Mouse (Mus musculus): ENCODE data around the gene Srd5a1.
"Not testable (repeated sequence)": the region's sequence is repeated elsewhere in the genome, so short reads cannot be mapped to it uniquely, and the experiment has no call there.

The Srd5a1 gene

DNA sequence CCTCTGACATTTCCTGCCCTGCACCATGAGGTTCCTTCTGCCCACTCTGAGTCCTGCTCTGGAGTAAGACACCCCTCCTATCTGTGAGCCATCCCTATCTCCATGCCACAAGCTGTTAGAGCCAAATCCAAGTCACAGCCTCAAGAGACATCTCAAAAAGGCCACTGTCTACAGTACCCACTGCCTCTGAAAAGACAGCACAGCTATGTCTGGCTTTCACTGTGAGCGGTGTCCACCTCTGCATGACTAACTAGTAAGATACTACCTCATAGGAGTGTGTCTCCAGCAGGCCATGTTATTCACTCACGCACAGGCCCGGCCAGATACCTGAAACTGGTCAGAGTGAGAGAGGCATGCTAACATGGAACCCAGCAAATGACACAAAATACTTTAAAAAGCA is 16.7 kb upstream of the Srd5a1 start:
- no peak for DNase-seq (ENCODE audit: extremely low read depth, low read depth, low spot score)

DNA sequence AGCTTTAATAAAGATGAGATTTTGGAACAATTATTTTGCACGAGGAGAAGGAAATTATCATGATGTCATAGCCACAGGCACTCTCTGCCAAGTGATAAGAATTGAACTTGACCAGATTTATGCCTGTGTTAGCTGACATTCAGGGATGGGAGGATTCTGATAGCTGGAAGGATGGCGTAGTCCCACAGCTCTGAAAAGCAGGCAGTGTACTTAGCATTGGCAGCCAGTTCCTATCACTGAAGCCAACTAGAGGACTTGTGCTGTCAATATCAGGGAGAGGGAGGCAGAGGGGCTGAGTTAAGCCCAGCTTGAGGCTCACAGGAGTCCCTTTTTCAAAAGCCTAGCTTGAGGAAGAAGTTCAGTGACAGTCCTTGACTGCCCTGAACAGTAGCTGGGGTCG is 13.3 kb upstream of the Srd5a1 start:
- no peak for DNase-seq (ENCODE audit: extremely low read depth, low read depth, low spot score)

DNA sequence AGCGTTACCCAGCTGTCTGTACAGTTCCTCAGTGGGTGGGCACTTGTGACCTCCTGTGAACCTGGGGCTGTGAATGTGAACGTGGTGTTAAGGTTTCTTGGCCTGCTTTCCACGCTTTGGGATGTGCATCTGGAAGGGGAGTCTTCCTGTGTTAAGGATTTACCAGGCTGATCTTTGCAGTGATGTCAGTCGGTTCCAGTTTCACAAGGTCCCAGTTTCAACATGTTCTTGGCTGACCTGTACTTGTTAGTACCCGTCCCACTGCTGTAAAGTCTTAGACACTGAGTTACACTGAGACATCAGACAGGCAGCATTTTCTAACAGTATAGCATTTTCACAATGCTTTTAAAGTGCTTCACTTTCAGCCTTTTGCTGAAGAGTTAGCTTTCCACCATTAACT is 12.6 kb upstream of the Srd5a1 start:
- peak; percentile 77 for DNase-seq (ENCODE audit: extremely low read depth, low read depth, low spot score)

DNA sequence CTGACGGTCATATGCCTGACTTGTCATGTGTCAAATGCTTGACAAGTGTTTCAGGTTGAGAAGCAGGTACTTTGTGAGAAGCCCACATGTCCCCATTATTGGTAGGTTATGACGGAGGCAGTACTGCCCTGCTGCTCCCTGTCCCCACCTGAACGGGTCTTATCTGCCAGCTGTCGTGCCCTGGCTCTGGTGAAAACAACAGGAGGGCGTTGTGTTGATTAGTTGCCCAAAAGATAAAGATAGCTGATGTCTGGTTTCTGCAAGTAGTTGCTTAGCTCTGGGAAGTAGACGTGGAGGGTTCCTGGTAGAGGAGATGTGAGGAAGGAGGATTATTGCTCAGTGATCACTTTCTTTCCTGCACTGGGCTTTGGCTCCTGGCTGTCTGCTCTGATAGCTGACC is 5.5 kb upstream of the Srd5a1 start:
- no peak for DNase-seq (ENCODE audit: extremely low read depth, low read depth, low spot score)

DNA sequence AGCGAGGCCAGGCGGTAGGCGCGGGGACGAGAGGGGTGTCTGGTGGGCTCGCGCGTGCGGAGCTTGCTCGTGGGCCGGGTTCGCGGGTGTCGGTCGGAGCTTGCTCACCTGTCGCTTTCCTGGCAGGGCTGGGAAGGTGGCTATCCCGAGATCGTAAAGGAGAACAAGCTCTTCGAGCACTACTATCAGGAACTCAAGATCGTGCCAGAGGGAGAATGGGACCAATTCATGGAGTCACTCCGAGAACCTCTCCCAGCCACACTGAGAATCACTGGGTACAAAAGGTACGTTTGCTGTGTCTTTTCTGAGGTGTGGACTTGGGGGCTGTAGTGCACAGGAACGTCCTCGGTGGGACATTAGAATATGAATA is 918 bp upstream of the Srd5a1 start:
- no peak for DNase-seq (ENCODE audit: extremely low read depth, low read depth, low spot score)

DNA sequence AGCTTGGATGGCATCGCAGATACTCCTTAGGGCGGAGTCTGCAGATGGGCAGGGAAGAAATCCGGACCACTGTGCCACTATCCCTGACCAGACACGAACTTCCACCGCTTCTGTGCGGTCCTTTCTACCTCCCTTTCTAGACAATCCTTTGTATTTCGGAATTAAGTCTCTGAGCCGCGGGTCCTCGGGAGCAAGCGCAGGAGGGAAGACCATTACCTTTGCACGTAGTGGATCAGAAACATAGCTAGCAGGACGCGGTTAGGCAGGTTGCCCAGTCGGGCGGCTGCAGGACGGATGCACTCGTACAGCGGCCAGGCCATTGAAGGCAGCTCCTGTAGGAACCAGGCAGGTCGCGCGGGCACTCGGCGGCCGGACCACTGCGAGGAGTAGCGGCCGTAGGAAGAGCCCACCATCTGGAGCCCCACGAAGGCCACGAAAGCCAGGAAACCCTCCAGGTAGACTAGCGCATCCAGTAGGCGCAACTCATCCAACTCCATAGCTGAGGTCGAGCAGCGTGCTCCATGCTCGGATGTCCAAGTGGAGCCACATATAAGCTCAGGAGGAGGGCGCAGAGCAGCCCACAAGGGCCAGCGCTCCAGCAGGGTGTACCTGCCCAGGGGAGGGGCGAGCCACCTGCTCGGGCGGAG is 368 bp downstream of the Srd5a1 start:
- DNase-seq (ENCODE audit: extremely low read depth, low read depth, low spot score), result no peak

DNA sequence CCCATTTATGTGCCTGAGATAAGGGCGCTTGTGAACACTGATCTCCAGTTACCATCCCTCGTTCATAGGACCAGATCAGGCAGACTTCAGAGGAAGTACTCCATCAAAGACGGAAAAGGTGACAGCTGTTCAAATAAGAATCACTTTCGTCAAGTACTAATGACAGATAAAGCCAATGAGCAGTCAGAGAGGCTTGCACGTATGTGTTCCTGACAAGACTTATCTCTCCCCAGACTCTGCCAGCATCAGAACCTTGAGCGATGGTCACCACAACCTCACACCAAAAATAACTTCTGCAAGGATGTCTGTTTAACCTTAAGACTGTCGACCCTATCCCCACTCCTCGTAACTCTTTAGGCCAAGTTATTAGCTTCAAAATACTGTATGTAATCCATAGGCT is 2.5 kb downstream of the Srd5a1 start:
- no peak for DNase-seq (ENCODE audit: extremely low read depth, low read depth, low spot score)

DNA sequence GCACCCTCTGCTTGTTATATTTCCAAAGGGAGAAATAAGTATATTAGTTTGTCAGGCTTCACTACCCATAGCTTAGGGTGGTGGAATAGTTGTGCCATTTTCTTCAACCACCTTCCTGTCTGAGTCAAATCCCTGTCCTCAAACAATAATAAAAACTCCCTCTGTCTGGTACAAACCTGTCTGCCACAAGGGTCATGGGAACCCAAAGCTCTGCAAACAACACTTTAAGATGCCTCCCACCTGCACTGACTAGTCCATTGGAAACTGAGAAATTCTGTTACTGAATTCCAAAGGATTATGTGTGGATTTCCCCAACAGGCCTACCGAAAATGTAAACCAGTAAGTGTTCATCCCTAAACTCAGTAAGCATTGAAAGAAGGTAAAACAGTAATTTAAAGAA is 6.6 kb downstream of the Srd5a1 start:
- DNase-seq (ENCODE audit: extremely low read depth, low read depth, low spot score), result no peak

DNA sequence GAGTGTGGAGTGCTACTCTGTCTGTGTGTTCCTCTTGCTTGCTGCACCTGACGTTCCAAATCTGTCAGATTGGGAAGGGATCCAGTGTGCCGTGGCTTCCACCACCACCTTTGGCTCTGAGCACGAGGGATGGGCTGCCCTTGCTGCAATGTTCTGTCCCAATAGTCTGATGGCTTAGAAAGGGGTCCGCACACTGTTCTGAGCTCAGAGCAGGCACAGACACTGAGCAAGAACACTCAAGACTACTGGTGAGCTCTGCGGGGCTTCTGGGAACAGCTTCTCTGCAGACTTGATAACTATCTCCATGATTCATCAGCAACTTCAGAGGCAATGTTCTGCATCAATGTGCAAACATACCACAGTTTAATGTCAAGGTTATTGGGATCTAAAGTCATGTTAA is 9.9 kb downstream of the Srd5a1 start:
- DNase-seq (ENCODE audit: extremely low read depth, low read depth, low spot score), result no peak

DNA sequence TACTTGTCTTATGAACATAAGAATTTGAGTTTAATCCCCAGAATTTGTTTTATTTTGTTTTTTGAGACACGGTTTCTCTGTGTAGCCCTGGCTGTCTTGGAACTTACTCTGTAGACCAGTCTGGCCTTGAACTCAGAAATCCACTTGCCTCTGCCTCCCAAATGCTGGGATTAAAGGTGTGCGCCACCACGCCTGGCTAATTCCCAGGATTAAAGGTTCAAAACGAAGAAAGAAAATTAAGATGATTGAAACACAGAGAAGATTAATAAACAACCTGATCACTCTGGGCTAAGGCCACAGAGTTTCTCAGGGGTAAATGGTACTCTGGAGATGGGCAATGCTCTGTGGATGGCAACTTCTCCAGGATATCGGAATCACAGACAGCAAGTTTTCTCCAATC is 10.4 kb downstream of the Srd5a1 start:
- not testable (repeated sequence) for DNase-seq (ENCODE audit: extremely low read depth, low read depth, low spot score)

DNA sequence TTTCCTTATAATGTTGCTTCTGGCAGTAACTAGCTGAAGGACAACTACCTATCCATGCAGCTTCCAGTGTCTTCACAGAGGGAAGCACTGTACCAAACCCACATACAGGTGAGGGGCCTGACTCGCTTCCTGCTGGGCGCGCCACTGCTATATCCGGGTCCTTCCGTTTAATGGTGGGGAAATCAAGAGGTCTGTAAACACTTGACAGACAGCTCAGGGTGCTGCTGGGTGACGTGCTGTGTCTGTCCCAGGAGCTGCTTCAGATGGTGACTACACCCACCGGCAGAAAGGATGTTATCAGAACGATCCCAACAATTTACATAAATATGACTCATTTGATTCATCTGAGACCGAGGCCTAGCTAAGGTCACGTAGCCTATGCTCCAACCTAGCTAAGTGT is 12.4 kb downstream of the Srd5a1 start:
- no peak for DNase-seq (ENCODE audit: extremely low read depth, low read depth, low spot score)

DNA sequence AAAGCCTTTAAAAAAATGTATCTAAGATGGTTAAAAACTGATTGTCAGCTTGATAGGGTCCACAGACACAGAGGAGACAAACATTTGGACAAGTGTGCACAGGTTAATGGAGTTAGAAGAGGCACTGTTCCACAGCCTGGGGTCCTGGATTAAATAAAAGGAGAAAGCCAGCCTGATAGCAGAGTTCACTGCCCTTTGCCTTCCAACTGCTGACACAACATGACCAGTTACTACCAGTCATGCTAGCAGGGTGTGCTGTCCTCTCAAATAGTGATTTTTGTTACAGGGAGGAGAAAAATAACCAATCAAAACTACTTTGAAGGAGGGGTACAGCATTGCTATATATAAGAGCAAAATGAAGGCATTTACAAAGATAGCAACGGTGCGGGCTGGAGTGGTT is 14.7 kb downstream of the Srd5a1 start:
- DNase-seq (ENCODE audit: extremely low read depth, low read depth, low spot score), result no peak

DNA sequence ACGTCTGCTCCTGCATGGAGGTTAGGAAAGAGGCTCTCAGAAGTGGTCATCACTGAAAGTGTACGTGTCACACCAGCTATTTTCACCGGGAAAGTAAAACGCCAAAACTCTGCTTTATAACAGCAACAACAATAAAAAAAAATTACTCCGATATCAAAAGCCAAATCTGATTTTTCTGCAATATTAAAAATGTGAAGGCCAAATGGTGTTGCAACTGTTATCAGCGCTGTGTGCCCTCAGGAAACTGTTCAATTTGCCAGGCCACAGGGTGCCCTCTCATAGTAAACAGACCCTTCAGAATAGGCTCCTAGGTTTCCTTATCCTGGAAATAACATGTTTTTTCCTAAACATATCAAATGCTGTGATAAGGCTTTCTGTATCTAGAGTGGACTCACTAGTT is 15.3 kb downstream of the Srd5a1 start:
- no peak for DNase-seq (ENCODE audit: extremely low read depth, low read depth, low spot score)

DNA sequence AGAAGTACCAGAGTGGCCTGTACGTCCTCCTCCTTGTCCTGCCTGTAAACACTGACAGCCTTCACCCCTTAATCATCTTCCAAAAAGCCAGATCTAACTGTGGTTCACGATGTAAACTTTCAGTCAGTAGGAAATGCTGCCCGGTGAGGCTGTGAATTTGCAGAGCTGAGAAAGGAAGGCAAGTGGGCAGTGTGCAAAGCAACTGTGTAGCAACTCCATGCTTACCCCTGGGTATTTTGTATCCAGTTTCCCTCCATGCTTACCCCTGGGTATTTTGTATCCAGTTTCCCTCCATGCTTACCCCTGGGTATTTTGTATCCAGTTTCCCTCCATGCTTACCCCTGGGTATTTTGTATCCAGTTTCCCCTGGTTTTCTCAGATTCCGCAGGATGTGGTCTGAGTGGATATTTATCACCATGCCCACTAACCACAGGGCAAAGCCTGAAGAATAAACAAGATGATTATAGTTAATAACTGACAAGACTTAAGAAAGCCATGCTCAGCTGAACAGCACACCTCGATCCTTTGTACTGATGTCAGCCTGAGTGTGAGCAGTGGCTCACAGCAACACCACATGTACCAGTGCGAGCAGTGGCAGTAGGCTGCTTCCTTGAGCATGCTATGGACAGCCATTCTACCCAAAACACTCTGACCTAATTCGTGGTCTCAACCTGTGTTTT is 16.5 kb downstream of the Srd5a1 start:
- DNase-seq (ENCODE audit: extremely low read depth, low read depth, low spot score), result no peak

DNA sequence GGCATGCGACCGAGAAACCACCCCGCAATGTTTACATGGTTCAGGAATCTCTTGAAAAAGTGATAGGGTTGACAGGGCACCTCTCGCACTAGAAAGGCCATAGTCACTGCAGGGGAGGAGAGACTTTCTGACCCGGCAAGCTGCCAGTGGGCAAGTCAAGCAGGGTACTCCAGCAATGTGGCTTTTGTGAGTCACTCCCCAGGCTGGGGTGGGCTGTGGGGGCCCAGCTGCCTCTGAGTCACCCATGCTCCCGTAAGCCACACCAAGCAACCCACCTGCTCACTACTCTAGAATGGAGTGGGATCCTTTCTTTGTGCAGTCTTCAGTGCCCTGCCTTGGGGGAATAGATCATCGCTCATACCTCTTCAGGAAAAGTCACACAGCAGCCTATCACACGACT is 17.8 kb downstream of the Srd5a1 start:
- DNase-seq (ENCODE audit: extremely low read depth, low read depth, low spot score), result no peak

DNA sequence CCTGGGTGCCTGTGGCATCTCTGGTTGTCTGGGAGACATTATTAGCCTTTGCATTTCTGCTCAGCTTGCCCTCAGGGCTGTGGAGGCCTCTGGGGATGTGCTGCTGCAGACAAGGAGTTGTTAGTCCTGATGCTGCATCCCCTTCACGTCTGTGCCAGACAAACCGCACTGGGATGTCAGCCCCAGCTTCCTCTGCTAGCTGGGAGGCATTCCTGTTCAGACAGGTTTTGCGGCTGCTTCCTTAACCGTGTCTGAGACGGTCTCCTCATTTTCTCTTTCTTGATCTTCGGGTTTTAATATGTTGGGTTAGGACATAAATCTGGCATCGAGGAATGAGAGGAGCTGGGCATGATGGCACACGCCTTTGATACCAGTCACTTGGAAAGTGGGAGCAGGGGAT is 19.0 kb downstream of the Srd5a1 start:
- peak; percentile 90 for DNase-seq (ENCODE audit: extremely low read depth, low read depth, low spot score)

DNA sequence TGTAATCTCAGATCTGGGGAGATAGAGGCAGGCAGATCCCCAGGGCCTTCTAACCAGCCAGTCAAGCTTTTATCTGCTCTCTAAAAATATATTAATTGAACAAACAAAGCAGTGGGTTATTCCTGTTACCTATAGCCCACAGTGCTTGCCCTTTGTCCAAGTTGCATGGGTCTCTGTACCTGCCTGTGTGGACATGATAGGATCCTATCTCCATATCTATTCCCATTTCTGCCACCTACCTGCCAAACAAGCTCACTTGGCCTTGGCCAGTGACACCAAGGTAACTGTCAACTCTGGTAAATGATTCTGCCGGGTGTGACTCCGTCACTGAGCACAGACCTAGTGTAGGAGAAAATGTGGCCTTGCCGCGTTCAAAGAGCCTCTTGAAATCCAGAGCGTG is 19.9 kb downstream of the Srd5a1 start:
- peak; percentile 93 for DNase-seq (ENCODE audit: extremely low read depth, low read depth, low spot score)

DNA sequence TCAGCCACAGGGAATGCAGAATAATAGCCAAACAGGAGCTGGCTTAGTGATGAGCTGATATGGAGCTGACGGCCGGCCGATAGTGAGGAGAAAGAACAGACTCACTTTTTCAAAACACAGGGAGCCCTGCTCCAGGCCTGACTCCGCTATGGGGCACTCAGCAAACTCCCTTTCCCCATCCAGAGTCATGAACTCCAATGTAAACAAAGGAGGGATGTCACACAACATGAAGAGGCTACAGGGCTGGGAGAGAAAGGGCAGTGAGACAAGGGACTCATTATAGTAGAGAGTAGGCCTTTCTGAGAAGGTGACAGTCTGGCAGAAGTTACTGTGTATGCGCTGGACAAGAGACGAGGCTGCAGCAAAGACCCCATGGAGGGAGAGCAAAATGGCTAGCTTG is 23.0 kb downstream of the Srd5a1 start:
- no peak for DNase-seq (ENCODE audit: extremely low read depth, low read depth, low spot score)

DNA sequence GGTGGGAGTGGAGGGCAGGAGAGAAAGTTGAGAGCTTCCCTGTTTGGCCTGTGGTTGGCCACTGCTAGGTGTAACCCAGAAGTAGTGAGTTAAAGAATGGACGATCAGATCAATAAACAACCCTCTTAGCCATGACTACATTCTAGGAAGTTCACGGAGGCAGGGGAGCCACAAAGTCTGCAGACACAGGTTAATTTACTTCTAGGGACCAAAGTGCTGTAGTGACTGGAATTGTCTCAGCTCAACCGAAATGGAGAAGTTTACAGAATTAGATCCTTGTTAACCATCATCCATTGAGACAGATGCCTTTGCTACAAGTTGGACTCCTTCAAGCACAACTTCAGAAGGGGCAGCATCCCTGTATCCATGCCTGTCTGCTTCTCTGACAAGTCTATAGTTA is 23.4 kb downstream of the Srd5a1 start:
- no peak for DNase-seq (ENCODE audit: extremely low read depth, low read depth, low spot score)

DNA sequence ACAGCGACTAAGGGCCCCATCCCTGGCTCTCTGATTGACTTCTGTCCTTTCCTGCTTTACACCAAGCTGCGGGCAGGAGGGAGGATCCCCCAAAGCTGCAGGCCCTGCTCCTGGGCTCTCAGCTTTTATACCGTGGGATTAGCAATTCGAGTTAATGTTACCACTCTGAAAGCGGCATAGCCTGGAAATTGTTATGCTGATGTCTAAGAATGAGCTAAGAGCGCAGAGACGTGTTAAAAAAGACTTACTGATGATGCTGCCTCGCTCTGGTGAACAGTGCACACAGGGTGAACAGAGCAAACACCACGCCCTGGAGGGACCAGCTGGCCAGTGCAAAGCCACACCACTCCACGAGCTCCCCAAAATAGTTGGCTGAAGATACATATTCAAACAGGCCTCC is 24.9 kb downstream of the Srd5a1 start:
- no peak for DNase-seq (ENCODE audit: extremely low read depth, low read depth, low spot score)

DNA sequence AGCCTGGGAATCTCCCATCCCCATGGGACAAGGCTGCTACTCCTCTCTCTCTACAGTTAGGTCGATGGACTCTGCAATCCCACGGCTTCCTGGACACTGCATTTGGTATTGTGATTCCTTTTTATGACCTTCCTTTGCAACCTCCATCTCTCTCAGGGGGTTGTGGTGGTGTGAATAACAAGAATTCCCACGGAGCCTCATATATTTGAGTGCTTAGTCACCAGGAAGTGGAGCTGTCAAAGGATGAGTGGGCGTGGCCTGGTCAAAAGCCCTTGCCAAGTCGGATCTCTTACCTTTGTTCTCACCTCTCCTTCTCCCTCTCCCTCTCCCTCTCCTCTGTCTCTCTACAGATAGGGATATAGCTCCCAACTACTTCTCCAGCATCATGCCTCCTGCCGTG is 25.4 kb downstream of the Srd5a1 start:
- no peak for DNase-seq (ENCODE audit: extremely low read depth, low read depth, low spot score)

DNA sequence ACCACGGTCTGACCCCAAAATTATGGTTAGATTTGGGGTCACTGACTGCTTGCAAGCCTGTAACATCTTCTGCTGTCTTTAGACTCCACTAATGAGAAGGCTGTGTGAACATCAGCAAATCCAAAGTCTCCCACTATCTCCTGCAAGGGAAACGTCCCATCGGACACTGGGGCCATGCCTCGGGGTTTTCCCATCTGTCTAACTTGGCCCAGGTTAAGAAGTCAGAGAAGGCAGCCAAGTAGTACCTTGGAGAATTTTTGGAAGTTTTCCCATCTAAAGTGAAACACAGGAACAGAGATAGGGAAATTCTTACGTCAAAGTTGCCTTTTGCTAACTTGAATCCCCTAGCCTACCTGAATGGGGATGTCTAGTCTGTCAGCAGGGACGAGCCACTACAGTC is 27.7 kb downstream of the Srd5a1 start:
- DNase-seq (ENCODE audit: extremely low read depth, low read depth, low spot score), result no peak

DNA sequence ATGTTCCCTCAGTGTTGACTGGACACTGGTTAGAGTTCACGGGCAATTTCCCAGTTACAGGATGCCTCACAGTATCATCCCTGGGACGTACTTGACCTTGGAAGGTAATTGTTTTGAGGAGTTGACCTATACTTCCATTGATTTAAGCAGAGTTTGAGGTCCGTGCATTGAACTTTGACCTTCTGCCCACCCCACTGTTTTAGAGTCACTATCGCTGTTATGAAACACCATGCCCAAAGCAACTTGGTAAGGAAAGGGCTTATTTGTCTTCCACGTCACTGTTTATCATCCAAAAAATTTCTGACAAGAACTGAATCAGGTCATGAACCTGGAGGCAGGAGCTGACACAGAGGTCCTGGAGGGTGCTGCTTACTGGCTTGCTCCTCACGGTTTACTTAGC is 28.8 kb downstream of the Srd5a1 start:
- no peak for DNase-seq (ENCODE audit: extremely low read depth, low read depth, low spot score)

Measured in fat pad, adult 2 months (tissue).